20 mouse cellular contexts compared by ENCODE assay signal in genomic region chr7:73682756-73683155, GRCm38 (mm10). TPM values are rescaled to one million over a fixed set of nuclear protein-coding genes. Genes with fewer than 3 reads are reported as not detected.
A peak's percentile ranks its signal among the peaks of the same experiment; 100 is the strongest.
DNase-seq lines count a peak whose midpoint lies in the region; ATAC-seq and TF ChIP-seq lines count a peak whose summit lies in the region.
"Had no signal": no experiment of that assay in that cellular context is flagged by ENCODE, and none has a peak within 500 bp of the region (broad histone marks: within the 10 kb centered on the region; RNA-seq: fewer than 3 reads in every experiment).

No protein-coding gene starts in this region.

- DNase-seq in embryonic facial prominence, embryonic 14.5 days (ENCODE audit: low spot score), result peak; percentile 23
- DNase-seq in embryonic facial prominence, embryonic 10.5 days (ENCODE audit: low spot score), result no peak
- peak; percentile 14 for DNase-seq in layer of hippocampus, adult 9-11 months
- no peak for DNase-seq in layer of hippocampus, adult 2 months (ENCODE audit: low spot score in 2 of 2)
- peak; percentile 51 for DNase-seq in brain, adult 2 months (ENCODE audit: low read depth, low spot score)
- peak; percentile 15 for DNase-seq in midbrain, postnatal 0 days (ENCODE audit: low spot score)
- DNase-seq: adrenal gland, postnatal 36 days; cerebellum, adult 11-12 months; kidney, adult 11 months; kidney, postnatal 36 days; liver, embryonic 13.5 days; lung, adult 2 months; thymus, adult 18-20 months; thymus, postnatal 36 days had no signal

- WGBS in embryonic facial prominence, embryonic 14.5 days, result 50% methylated on average over 5 of the region's 5 CpGs
- 60% methylated on average over 5 of the region's 5 CpGs for WGBS in embryonic facial prominence, embryonic 10.5 days
- WGBS in midbrain, postnatal 0 days, result 10% methylated on average over 5 of the region's 5 CpGs

- H3K36me3 ChIP-seq in embryonic facial prominence, embryonic 14.5 days (ENCODE audit: control insufficient read depth, insufficient read depth, low read length), result no peaks in the 10 kb centered on the region
- H3K36me3 ChIP-seq in embryonic facial prominence, embryonic 10.5 days (replicated peaks), result no peaks in the 10 kb centered on the region
- H3K36me3 ChIP-seq in midbrain, postnatal 0 days (ENCODE audit: insufficient read depth, low read length), result no peaks in the 10 kb centered on the region
- H3K36me3 ChIP-seq: kidney, embryonic 15.5 days; liver, embryonic 13.5 days; neural tube, embryonic 13.5 days had no signal

- no peaks in the 10 kb centered on the region for H3K9me3 ChIP-seq in embryonic facial prominence, embryonic 14.5 days (ENCODE audit: control insufficient read depth, low read length)
- H3K9me3 ChIP-seq in embryonic facial prominence, embryonic 10.5 days, result no peaks in the 10 kb centered on the region
- H3K9me3 ChIP-seq in midbrain, postnatal 0 days (ENCODE audit: low read length), result no peaks in the 10 kb centered on the region
- H3K9me3 ChIP-seq: kidney, embryonic 15.5 days; liver, embryonic 13.5 days; megakaryocyte, embryonic 14.5 days; neural tube, embryonic 13.5 days had no signal

- TF ChIP-seq CTCF in layer of hippocampus, adult 2 months (conservative IDR thresholded peaks at IDR 0.05), result no peak
- TF ChIP-seq CTCF in midbrain, postnatal 0 days (IDR thresholded peaks at IDR 0.05), result no peak

- no peak for ATAC-seq in embryonic facial prominence, embryonic 14.5 days (ENCODE audit: low read depth)
- no peak for ATAC-seq in midbrain, postnatal 0 days (ENCODE audit: low FRiP score)
- ATAC-seq in megakaryocyte-erythroid progenitor cell, adult 5-6 weeks (replicated peaks; ENCODE audit: low FRiP score, low TSS enrichment, poor library complexity, severe bottlenecking), result no peak
- ATAC-seq: CD4-positive, CD25-positive, alpha-beta regulatory T cell, adult 4 months had no signal

- no peak overlapping the region for H3K4me2 ChIP-seq in embryonic facial prominence, embryonic 14.5 days (ENCODE audit: low read depth, low read length)
- no peak overlapping the region for H3K4me2 ChIP-seq in midbrain, postnatal 0 days (ENCODE audit: low read depth, low read length, poor library complexity, severe bottlenecking)
- H3K4me2 ChIP-seq: kidney, embryonic 15.5 days; liver, embryonic 13.5 days; neural tube, embryonic 13.5 days had no signal

- H3K27ac ChIP-seq in embryonic facial prominence, embryonic 14.5 days (replicated peaks; ENCODE audit: low read depth, low read length), result no peak overlapping the region
- no peak overlapping the region for H3K27ac ChIP-seq in embryonic facial prominence, embryonic 10.5 days (replicated peaks)
- H3K27ac ChIP-seq in layer of hippocampus, adult 2 months, result no peak overlapping the region
- no peak overlapping the region for H3K27ac ChIP-seq in midbrain, postnatal 0 days (ENCODE audit: low read depth, low read length)
- H3K27ac ChIP-seq: kidney, embryonic 15.5 days; liver, embryonic 13.5 days; neural tube, embryonic 13.5 days had no signal

- no peaks in the 10 kb centered on the region; the same call in 1 of the 2 replicates for H3K27me3 ChIP-seq in embryonic facial prominence, embryonic 14.5 days (replicated peaks; ENCODE audit: control insufficient read depth, insufficient read depth, low read length)
- no peaks in the 10 kb centered on the region for H3K27me3 ChIP-seq in embryonic facial prominence, embryonic 10.5 days (replicated peaks; ENCODE audit: low read depth, poor library complexity, severe bottlenecking)
- no peaks in the 10 kb centered on the region for H3K27me3 ChIP-seq in midbrain, postnatal 0 days (ENCODE audit: insufficient read depth, low read length)
- H3K27me3 ChIP-seq: kidney, embryonic 15.5 days; liver, embryonic 13.5 days; megakaryocyte, embryonic 14.5 days; neural tube, embryonic 13.5 days had no signal

- H3K9ac ChIP-seq in embryonic facial prominence, embryonic 14.5 days (ENCODE audit: low read depth, low read length), result no peak overlapping the region
- no peak overlapping the region for H3K9ac ChIP-seq in midbrain, postnatal 0 days (replicated peaks; ENCODE audit: low read length, poor library complexity, severe bottlenecking)
- H3K9ac ChIP-seq: kidney, embryonic 15.5 days; liver, embryonic 13.5 days; neural tube, embryonic 13.5 days had no signal

- H3K4me1 ChIP-seq in embryonic facial prominence, embryonic 14.5 days (ENCODE audit: control insufficient read depth, insufficient read depth, low read length), result no peaks in the 10 kb centered on the region
- H3K4me1 ChIP-seq in embryonic facial prominence, embryonic 10.5 days, result no peaks in the 10 kb centered on the region
- H3K4me1 ChIP-seq in midbrain, postnatal 0 days (ENCODE audit: insufficient read depth, low read length), result peaks cover 2% of the 10 kb centered on the region; the same call in 1 of the 2 replicates
- H3K4me1 ChIP-seq: kidney, embryonic 15.5 days; liver, embryonic 13.5 days; megakaryocyte, embryonic 14.5 days had no signal

- H3K4me3 ChIP-seq in embryonic facial prominence, embryonic 14.5 days (ENCODE audit: low read depth, low read length), result no peak overlapping the region
- H3K4me3 ChIP-seq in embryonic facial prominence, embryonic 10.5 days, result no peak overlapping the region
- no peak overlapping the region for H3K4me3 ChIP-seq in layer of hippocampus, adult 2 months
- no peak overlapping the region for H3K4me3 ChIP-seq in midbrain, postnatal 0 days (ENCODE audit: low read depth, low read length)
- H3K4me3 ChIP-seq: kidney, embryonic 15.5 days; liver, embryonic 13.5 days; megakaryocyte, embryonic 14.5 days; myocyte; neural tube, embryonic 13.5 days had no signal

RNA-seq across cellular contexts. Expression of gene Fam174b, which starts 57.3 kb away (rescaled TPM):
- 29.2 and 32.3 TPM in 2 replicates for polyA plus RNA-seq in embryonic facial prominence, embryonic 14.5 days (2014; fragmentation: Nextera tagmentation; extraction: Ambion mirVana)
- 20.2 and 24.5 TPM in 2 replicates for polyA plus RNA-seq in embryonic facial prominence, embryonic 10.5 days (2016; fragmentation: Nextera tagmentation; extraction: Ambion mirVana)
- 10 to 100 TPM; 29.9 to 30.2 TPM for total RNA-seq in layer of hippocampus, adult 2 months (2021)
- total RNA-seq in midbrain, postnatal 0 days (2014; rRNA removed), result 27.7 and 36.2 TPM in 2 replicates
- 27.2 and 28.9 TPM in 2 replicates for polyA plus RNA-seq in midbrain, postnatal 0 days (2015; fragmentation: Nextera tagmentation; extraction: Ambion mirVana)
- total RNA-seq in megakaryocyte-erythroid progenitor cell, adult 5-6 weeks (2014; fragmentation: Nextera tagmentation), result 4.4 and 7.1 TPM in 2 replicates
- total RNA-seq in megakaryocyte-erythroid progenitor cell, adult 5-6 weeks (2017), result 12.3 and 13.7 TPM in 2 replicates
- polyA plus RNA-seq: myocyte had no signal

Comparison
In these comparisons a context has a peak if more than half of its experiments do, and no peak if none do; other contexts are left out.
1. DNase-seq: peak in embryonic facial prominence, embryonic 14.5 days (single experiment), layer of hippocampus, adult 9-11 months (single experiment), brain, adult 2 months (single experiment) and midbrain, postnatal 0 days (single experiment); none in embryonic facial prominence, embryonic 10.5 days (single experiment) and layer of hippocampus, adult 2 months (0 of 2).